Mouse (Mus musculus) cerebellum, adult 2 months (tissue): ENCODE results near the gene Csf3.

Experiments used
- CTCF ChIP-seq: fragments of 200-500 bp; IDR thresholded peaks from 2 replicates; pipeline ENCODE4 v1.5.1; 2011; ENCODE audit warnings: low read depth, mild to moderate bottlenecking, control low read depth, low read length, moderate library complexity, borderline replicate concordance; ENCODE audit not compliant: insufficient read depth
- POLR2A ChIP-seq: fragments of 200-500 bp; IDR thresholded peaks from 2 replicates; pipeline ENCODE4 v1.6.1; 2011; ENCODE audit warnings: low read length, control low read depth, borderline replicate concordance; ENCODE audit not compliant: insufficient read depth

DNA sequence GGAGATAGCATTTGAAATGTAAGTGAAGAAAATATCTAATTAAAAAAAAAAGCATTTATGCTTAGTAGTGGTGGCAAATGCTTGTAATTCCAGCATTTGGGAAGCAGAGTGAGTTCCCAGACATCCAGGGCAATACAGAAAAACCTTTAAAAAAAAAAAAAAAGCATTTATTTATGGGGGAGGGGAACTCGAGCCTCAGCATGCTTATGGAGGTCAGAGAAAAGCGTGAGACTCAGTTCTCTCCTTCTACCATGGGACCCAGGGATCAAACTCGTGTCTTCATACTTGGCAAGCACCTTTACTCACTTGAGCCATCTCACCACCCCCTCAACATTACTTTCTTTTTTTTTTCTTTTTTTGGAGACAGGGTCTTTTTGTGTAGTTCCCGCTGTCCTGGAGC is 19.9 kb upstream of the Csf3 start:
- TF ChIP-seq POLR2A (no peak), CTCF (no peak)
